Mouse (Mus musculus): Measurements from ENCODE around the gene Orc5.
"Not testable (repeated sequence)": the region's sequence is repeated elsewhere in the genome, so short reads cannot be mapped to it uniquely, and the experiment has no call there.

The Orc5 gene

GRCm38 (mm10) chr5:22536695-22537094 lies 13.5 kb downstream of the Orc5 start:
- no peak for DNase-seq (ENCODE audit: low spot score)

GRCm38 (mm10) chr5:22532571-22532970 lies 17.7 kb downstream of the Orc5 start:
- DNase-seq (ENCODE audit: low spot score), result no peak

- no peak for DNase-seq (ENCODE audit: low spot score)
Measured at GRCm38 (mm10) chr5:22522612-22523011, 27.6 kb downstream of the Orc5 start.

- no peak for DNase-seq (ENCODE audit: low spot score)
Measured at GRCm38 (mm10) chr5:22519708-22520107, 30.5 kb downstream of the Orc5 start.

- DNase-seq (ENCODE audit: low spot score), result peak; percentile 15
Measured at GRCm38 (mm10) chr5:22515745-22516144, 34.5 kb downstream of the Orc5 start.

GRCm38 (mm10) chr5:22514231-22514630 lies 36.0 kb downstream of the Orc5 start:
- not testable (repeated sequence) for DNase-seq (ENCODE audit: low spot score)

- DNase-seq (ENCODE audit: low spot score), result not testable (repeated sequence)
Measured at GRCm38 (mm10) chr5:22512579-22512978, 37.6 kb downstream of the Orc5 start.

- no peak for DNase-seq (ENCODE audit: low spot score)
Measured at GRCm38 (mm10) chr5:22511824-22512223, 38.4 kb downstream of the Orc5 start.

- DNase-seq (ENCODE audit: low spot score), result no peak
Measured at GRCm38 (mm10) chr5:22508560-22508959, 41.7 kb downstream of the Orc5 start.

GRCm38 (mm10) chr5:22499437-22499836 lies 50.8 kb downstream of the Orc5 start:
- no peak for DNase-seq (ENCODE audit: low spot score)

GRCm38 (mm10) chr5:22491088-22491487 lies 59.1 kb downstream of the Orc5 start:
- DNase-seq (ENCODE audit: low spot score), result no peak

- DNase-seq (ENCODE audit: low spot score), result no peak
Measured at GRCm38 (mm10) chr5:22489091-22489490, 61.1 kb downstream of the Orc5 start.

GRCm38 (mm10) chr5:22486601-22487206 lies 63.5 kb downstream of the Orc5 start:
- DNase-seq (ENCODE audit: low spot score), result no peak

GRCm38 (mm10) chr5:22485764-22486163 lies 64.5 kb downstream of the Orc5 start:
- DNase-seq (ENCODE audit: low spot score), result no peak

- no peak for DNase-seq (ENCODE audit: low spot score)
Measured at GRCm38 (mm10) chr5:22482567-22482966, 67.7 kb downstream of the Orc5 start.

- DNase-seq (ENCODE audit: low spot score), result not testable (repeated sequence)
Measured at GRCm38 (mm10) chr5:22472445-22472844, 77.8 kb downstream of the Orc5 start.

GRCm38 (mm10) chr5:22471243-22471642 lies 79.0 kb downstream of the Orc5 start:
- no peak for DNase-seq (ENCODE audit: low spot score)

- no peak for DNase-seq (ENCODE audit: low spot score)
Measured at GRCm38 (mm10) chr5:22452871-22453661, 97.2 kb downstream of the Orc5 start.

- no peak for DNase-seq (ENCODE audit: low spot score)
Measured at GRCm38 (mm10) chr5:22452452-22452851, 97.8 kb downstream of the Orc5 start.

- no peak for DNase-seq (ENCODE audit: low spot score)
Measured at GRCm38 (mm10) chr5:22451764-22452163, 98.5 kb downstream of the Orc5 start.

- DNase-seq (ENCODE audit: low spot score), result no peak
Measured at GRCm38 (mm10) chr5:22449492-22449891, 100.7 kb downstream of the Orc5 start.
